Mouse (Mus musculus) adipocyte (in vitro differentiated cells): ENCODE measurements around the gene Limk2.

ENCODE experiments used
- DNase-seq: peaks from one replicate; pipeline ENCODE4 v3.0.0-alpha.2; 2016; ENCODE audit warnings: low spot score

Limk2 gene

GRCm38 (mm10) chr11:3297871-3298812 lies 110.8 kb downstream of the Limk2 start:
- DNase-seq: no peak

DNA sequence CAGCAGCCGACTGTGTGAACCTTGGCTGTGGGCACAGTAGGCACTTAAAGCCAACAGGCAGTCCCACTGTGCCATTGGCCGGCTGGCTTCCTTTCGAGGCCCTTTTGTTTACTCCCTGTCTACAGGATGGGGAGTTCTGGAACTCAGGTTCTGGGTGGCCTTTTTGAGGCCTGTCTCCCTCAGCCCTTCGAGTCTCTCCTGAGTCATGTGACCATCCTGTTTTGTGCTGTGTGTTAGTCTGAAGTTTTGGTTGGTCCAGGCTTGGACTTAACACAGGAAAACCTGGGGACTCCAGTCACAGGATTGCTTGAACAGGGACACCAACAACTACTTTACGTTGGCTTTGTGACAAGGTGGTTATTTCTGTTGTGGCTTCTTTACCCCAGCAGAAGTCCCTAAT lies 112.9 kb downstream of the Limk2 start:
- no peak for DNase-seq

DNA sequence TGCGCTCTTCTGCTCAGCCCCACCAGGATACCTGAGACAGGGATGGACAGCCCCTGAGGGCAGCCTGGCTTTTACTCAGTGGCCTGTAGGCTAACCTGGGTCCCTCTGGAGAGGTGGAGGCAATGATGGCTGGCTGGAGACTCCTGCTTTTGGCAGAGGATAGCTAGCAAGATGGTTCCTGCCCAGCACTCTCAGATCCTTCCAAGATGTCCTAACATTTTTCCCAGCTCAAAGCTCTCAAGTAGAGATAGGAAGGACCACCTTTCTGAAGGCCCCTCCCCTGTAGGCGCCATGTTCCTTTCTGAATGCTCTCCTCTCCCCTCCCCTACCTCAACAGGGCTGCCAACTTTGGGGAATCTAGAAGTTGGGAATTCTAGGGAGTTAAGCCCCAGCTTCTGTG lies 114.3 kb downstream of the Limk2 start:
- DNase-seq: no peak
